Mouse (Mus musculus): ENCODE measurements at regions not wholly inside any gene's neighbourhood (a gene's known extent, or its start where the extent isn't known, plus 50 kb on each side); places are given as distances from the start of the nearest gene placed in this dataset.

DNA sequence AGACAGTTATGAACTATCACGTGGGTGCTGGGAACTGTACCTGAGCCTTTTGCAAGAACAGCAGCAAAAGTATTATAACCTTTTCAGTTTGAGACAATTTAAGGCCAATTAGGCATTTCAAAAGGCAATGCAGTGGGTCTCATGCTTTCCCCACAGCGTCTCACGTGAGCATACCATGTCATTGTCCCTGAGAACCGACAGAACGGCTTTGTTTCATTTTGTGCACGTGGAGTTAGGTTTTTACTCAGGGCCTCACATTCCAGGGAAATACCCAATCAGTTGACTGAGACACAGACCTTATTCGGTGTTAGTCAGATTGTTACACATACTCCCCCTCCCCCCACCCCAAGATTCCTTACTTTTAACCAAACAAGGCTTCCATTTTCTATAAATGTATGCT, 86.0 kb upstream of the Ptch1 start:
- TF ChIP-seq CTCF (IDR thresholded peaks at IDR 0.05; ENCODE audit: borderline replicate concordance, extremely low read depth, insufficient read depth, insufficient read length) (no peak), POLR2A (IDR thresholded peaks at IDR 0.05; ENCODE audit: borderline replicate concordance, extremely low read depth, insufficient read depth, insufficient read length, poor library complexity, severe bottlenecking) (no peak)
- DNase-seq (ENCODE audit: low read depth): no peak

GRCm38 (mm10) chr13:63660431-63660830, 87.0 kb upstream of the Ptch1 start:
- TF ChIP-seq POLR2A (IDR thresholded peaks at IDR 0.05; ENCODE audit: borderline replicate concordance, extremely low read depth, insufficient read depth, insufficient read length, poor library complexity, severe bottlenecking) (no peak), CTCF (IDR thresholded peaks at IDR 0.05; ENCODE audit: borderline replicate concordance, extremely low read depth, insufficient read depth, insufficient read length) (no peak)
- DNase-seq (ENCODE audit: low read depth): no peak

- DNase-seq (ENCODE audit: low read depth): peak; percentile 17
- TF ChIP-seq POLR2A (IDR thresholded peaks at IDR 0.05; ENCODE audit: borderline replicate concordance, extremely low read depth, insufficient read depth, insufficient read length, poor library complexity, severe bottlenecking): no peak
- TF ChIP-seq CTCF (IDR thresholded peaks at IDR 0.05; ENCODE audit: borderline replicate concordance, extremely low read depth, insufficient read depth, insufficient read length): no peak
Observed at GRCm38 (mm10) chr13:63668576-63668975, 95.2 kb upstream of the Ptch1 start.

GRCm38 (mm10) chr13:63669031-63669430, 95.6 kb upstream of the Ptch1 start:
- no peak for DNase-seq (ENCODE audit: low read depth)

DNA sequence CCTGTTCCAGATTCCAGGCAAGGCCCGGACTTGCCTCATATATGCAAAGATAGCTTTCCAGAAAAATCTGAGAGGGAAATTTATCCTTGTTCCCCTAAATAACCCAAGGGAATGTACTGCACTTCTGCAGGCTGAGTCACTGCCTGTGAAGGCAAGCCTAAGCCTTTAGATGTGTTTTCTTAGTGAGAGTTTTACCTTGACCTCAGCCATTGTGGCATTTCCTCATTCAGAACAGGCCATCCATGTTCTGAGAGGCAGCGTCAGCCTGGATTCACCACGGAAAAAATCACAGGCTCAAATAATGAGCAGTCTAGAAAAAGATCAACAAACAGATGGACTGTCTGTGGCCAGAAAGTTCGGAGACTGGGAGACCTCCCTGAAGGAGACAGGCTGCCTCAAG, 99.0 kb upstream of the Ptch1 start:
- TF ChIP-seq CTCF (IDR thresholded peaks at IDR 0.05; ENCODE audit: borderline replicate concordance, extremely low read depth, insufficient read depth, insufficient read length): no peak
- no peak for TF ChIP-seq POLR2A (IDR thresholded peaks at IDR 0.05; ENCODE audit: borderline replicate concordance, extremely low read depth, insufficient read depth, insufficient read length, poor library complexity, severe bottlenecking)

More at GRCm38 (mm10) chr13:63669031-63669430, 95.6 kb upstream of the Ptch1 start:
- TF ChIP-seq POLR2A (IDR thresholded peaks at IDR 0.05; ENCODE audit: borderline replicate concordance, extremely low read depth, insufficient read depth, insufficient read length, poor library complexity, severe bottlenecking): no peak
- TF ChIP-seq CTCF (IDR thresholded peaks at IDR 0.05; ENCODE audit: borderline replicate concordance, extremely low read depth, insufficient read depth, insufficient read length): no peak

GRCm38 (mm10) chr13:63677696-63678095, 104.3 kb upstream of the Ptch1 start:
- TF ChIP-seq POLR2A (IDR thresholded peaks at IDR 0.05; ENCODE audit: borderline replicate concordance, extremely low read depth, insufficient read depth, insufficient read length, poor library complexity, severe bottlenecking) (no peak), CTCF (IDR thresholded peaks at IDR 0.05; ENCODE audit: borderline replicate concordance, extremely low read depth, insufficient read depth, insufficient read length) (no peak)
- DNase-seq (ENCODE audit: low read depth): no peak

More for the DNA sequence above, 99.0 kb upstream of the Ptch1 start:
- DNase-seq (ENCODE audit: low read depth): no peak

DNA sequence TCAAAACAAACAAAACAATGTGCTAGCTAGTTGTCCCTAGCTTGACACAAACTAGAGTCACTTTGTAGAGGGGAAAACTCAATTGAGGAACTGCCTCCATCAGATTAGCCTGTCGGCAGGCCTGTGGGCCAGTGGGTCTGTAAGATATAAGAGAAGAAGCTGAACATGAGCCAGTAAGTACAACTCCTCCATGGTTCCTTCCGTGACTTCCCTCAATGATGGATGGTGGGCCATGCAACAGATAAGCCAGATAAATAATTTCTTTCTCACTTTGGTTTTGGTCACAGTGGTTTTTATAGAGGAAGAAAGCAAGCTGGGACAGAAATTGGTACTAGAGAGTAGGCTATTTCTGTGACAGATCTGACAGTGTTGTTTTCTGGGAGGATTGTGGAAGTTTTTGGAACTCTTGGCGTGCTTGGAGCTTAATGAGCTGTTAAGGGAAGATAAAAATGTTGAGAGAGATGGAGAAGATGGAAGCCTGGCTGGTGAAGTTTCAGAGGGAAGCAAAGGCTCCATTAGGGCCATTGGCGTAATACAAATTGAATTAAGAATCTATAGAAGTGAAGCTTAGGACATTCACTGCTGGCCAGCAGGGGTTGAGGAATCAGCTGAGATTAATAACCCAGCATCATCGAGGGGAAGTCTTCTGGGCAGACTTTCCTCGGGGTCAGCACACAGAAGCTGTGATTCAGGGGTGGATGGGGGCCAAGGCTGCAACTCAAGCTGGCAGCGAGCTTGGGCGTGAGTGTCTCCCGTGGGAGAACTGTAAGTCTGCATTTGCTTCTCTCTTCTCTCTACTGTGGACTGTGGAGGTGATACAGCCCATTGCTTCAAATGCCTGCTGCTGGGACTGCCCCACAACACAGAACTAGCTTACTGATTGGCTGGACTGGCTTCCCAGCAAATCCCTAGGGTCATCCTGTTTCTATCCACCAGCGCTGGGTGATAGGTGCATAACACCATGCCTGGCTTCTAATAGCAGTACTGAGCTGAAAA, 105.2 kb upstream of the Ptch1 start:
- TF ChIP-seq POLR2A (IDR thresholded peaks at IDR 0.05; ENCODE audit: borderline replicate concordance, extremely low read depth, insufficient read depth, insufficient read length, poor library complexity, severe bottlenecking): no peak
- TF ChIP-seq CTCF (IDR thresholded peaks at IDR 0.05; ENCODE audit: borderline replicate concordance, extremely low read depth, insufficient read depth, insufficient read length): no peak
- DNase-seq (ENCODE audit: low read depth): no peak

DNA sequence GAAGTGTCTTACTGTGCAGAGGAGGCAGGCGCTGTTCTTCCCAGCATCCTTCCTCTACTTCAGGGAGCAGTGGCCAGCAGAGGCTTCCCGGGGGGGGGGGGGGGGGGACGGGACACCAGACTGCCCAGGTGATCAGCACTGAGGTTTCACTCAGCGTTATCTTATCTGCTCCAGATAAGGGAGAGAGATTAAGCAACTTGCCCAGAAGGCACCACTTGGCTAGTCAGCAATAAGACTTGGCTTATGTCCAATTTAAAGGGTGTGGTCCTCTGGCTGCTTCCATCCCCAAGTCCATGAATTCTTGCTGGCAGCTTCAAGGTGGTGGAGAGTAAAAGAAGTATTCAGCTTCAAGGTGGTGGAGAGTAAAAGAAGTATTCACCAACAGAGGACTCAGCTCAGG, 108.9 kb upstream of the Ptch1 start:
- TF ChIP-seq POLR2A (IDR thresholded peaks at IDR 0.05; ENCODE audit: borderline replicate concordance, extremely low read depth, insufficient read depth, insufficient read length, poor library complexity, severe bottlenecking) (no peak), CTCF (IDR thresholded peaks at IDR 0.05; ENCODE audit: borderline replicate concordance, extremely low read depth, insufficient read depth, insufficient read length) (no peak)
- DNase-seq (ENCODE audit: low read depth): no peak

DNA sequence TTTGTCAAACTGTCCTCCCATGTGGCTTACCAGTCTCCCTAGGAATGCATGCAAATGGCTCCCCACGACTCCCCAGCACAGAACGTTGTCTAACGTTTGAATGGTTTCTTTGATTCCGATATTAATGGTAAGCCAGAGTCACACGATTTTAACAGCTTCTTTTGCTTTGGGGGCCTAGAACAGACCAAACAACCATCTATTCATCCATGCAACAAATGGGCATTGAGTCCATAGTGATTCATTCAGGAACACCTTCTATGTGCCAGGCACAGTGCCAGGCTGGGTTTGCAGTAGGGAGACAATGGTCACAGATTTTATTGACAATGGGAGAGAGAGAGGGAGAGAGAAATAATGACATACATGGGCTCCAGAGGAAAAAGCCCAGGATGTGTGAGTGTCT, 118.6 kb upstream of the Ptch1 start:
- no peak for TF ChIP-seq POLR2A (IDR thresholded peaks at IDR 0.05; ENCODE audit: borderline replicate concordance, extremely low read depth, insufficient read depth, insufficient read length, poor library complexity, severe bottlenecking)
- no peak for TF ChIP-seq CTCF (IDR thresholded peaks at IDR 0.05; ENCODE audit: borderline replicate concordance, extremely low read depth, insufficient read depth, insufficient read length)
- peak; percentile 80 for DNase-seq (ENCODE audit: low read depth)

GRCm38 (mm10) chr13:63693636-63694035, 120.2 kb upstream of the Ptch1 start:
- no peak for DNase-seq (ENCODE audit: low read depth)
- TF ChIP-seq CTCF (IDR thresholded peaks at IDR 0.05; ENCODE audit: borderline replicate concordance, extremely low read depth, insufficient read depth, insufficient read length): no peak
- no peak for TF ChIP-seq POLR2A (IDR thresholded peaks at IDR 0.05; ENCODE audit: borderline replicate concordance, extremely low read depth, insufficient read depth, insufficient read length, poor library complexity, severe bottlenecking)

DNA sequence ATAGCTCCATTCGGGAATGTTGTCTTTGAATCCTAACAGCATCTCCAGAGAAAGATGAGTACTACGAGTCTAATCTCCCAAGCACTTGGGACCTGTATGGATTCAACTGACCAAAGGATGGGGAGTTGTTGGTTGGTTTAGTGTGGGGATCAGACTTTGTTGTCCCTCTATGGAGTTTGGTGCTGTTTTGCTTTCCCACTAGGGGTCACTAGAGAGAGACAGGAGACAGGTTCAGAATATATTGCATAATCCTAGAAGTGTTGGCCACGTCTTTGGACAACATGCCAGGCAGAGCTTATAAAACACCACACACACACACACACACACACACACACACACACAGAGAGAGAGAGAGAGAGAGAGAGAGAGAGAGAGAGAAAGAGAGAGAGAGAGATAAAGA, 118.6 kb upstream of the Ercc6l2 start:
- peak; percentile 26 for DNase-seq (ENCODE audit: low read depth)
- peak; percentile 33; the same call in 1 of the 2 replicates for TF ChIP-seq CTCF (IDR thresholded peaks at IDR 0.05; ENCODE audit: borderline replicate concordance, extremely low read depth, insufficient read depth, insufficient read length)
- no peak for TF ChIP-seq POLR2A (IDR thresholded peaks at IDR 0.05; ENCODE audit: borderline replicate concordance, extremely low read depth, insufficient read depth, insufficient read length, poor library complexity, severe bottlenecking)

GRCm38 (mm10) chr13:63699624-63700023, 115.4 kb upstream of the Ercc6l2 start:
- no peak for DNase-seq (ENCODE audit: low read depth)
- TF ChIP-seq POLR2A (IDR thresholded peaks at IDR 0.05; ENCODE audit: borderline replicate concordance, extremely low read depth, insufficient read depth, insufficient read length, poor library complexity, severe bottlenecking): no peak
- TF ChIP-seq CTCF (IDR thresholded peaks at IDR 0.05; ENCODE audit: borderline replicate concordance, extremely low read depth, insufficient read depth, insufficient read length): no peak
